Mouse (Mus musculus): Measurements from ENCODE around the gene Smtnl2. TPM values are rescaled to one million over a fixed set of nuclear protein-coding genes. Genes with fewer than 3 reads are reported as not detected.

Smtnl2 gene
- total RNA-seq (2023) = 1 to 10 TPM in 1 of 2 experiments, not detected in 1; 1.0 TPM

DNA sequence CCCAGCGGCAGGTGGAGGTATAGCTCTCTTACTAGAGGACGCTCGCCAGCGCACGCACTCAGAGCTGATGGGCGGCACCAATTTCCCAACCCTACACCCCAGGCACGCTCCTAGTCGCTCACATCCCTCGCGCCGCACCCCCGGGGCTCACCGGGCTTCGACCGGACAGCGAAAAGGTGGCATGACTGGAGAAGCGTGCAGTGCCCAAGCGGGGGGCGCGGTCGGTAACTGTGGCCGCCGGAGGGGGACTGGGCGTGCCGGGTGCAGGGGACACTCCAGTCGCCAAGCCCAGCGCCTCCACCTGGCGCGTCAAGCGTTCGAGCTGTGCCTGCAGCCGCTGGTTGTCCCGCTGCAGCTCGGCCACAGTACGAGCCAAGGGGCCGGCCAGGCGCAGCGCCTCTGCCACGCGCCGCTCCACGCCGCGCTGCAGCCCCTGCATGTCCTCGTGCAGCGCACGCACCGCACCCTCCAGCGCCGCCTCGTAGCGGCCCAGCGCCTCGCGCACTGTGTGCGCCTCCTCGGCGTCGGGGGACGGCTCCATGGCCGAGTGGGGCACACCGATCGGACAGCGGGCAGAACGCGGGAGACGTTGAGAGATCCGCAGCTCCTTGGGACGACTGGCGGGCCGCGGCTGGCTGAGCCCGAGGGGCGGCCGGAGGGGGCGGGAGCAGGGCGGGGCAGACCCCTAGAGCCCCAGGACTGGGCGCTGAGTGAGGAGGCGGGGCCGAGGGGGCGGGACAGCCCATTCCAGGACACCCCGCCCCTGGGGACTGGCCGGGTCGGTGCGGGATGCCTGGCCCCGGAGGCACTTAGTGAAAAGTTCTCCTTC lies at the start of gene Smtnl2:
Gene Smtnl2 (minus strand): TSS at position 621 of the 829 bp plus-strand sequence.

DNA sequence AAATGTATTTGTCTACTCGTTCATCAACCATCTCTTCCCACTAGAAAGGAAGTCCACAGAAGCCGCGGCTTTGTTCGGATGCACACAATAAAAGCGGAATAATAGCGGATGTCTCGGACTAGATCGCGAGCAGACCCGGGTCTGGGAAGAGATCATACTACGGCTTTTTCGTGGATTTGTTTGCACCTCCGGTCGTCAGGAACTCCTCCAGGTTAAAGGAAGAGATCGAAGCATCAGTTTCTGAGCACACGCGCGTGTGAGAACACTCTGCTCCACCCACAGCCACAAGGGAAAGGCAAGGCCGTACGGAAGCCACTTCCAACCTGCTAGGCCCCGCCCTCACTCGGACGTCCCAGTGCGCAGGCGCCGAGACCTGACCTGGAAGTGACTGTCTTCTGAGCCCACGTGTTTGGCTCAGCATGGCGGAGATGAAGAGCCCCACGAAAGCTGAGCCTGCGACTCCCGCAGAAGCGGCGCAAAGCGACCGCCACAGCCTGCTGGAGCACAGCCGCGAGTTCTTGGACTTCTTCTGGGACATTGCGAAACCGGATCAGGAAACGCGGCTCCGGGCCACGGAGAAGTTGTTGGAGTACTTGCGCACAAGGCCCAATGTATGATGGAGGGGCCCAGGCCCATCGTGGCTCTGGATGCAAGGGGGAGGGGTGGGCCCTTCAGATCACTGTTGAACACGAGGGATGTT lies 29.6 kb upstream of the Smtnl2 start, which contains the start of gene Mybbp1a:
Gene Mybbp1a (plus strand): TSS at position 391 of the 700 bp plus-strand sequence.

DNA sequence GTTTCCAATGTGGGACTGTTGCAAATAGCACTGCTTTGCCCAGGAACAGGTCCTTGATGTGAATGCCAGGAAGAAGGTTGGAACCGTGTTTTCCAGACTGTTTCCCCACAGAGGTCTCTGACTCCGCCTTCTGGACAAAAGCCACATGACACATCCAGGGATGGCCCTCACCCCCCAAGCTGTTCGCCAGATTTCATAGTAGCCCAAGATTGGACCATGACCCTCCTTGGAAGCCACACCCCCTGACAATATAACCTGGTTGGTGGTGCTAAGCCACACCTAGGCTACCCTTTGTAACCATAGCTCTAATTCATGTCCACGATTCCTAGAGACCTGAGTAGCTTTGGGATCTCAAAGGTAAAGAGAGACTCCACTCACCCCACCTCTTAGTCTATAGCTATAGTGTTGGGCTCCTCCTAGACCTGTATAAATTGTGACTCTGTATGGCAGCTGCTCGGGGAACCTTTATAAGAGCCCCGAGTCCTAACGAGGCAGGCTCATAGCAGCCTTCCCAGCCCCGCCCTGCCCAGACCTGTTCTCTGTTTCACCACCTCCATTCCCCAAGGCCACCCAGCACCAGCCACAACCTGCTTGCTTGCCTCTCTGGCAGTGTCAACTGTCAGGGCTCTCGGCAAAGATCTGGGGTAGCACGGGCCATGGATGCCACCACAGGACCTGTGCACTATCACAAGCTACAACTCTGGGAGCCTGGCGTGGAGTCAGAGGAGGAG lies 23.6 kb upstream of the Smtnl2 start, which contains the start of gene Ggt6:
Gene Ggt6 (plus strand): TSS at position 564 of the 731 bp plus-strand sequence.

DNA sequence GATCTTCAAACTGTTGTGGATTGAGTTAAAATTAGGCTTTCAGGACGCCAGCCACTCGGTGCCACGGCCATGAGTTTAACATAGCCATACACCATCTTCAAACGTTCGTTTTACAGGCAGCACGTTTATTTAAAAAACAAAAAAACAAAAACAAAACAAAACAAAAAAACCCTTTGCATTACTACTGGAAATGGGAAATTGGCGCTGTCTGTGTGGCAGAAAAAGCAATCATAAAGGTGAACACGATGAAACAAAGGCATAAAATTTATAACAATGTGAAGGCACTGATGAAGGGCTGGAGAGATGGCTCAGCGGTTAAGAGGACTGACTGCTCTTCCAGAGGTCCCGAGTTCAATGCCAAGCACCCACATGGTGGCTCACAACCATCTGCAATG lies 49.2 kb downstream of the Smtnl2 start, which contains the start of gene Tekt1:
Gene Tekt1 (minus strand): TSS at position 96 of the 395 bp plus-strand sequence.

Other genes with a start within 250 kb of the Smtnl2 start
- gene Gm43951, start 204.9 kb downstream of the Smtnl2 start, total RNA-seq (2023) = under 1 TPM; 0.49 to 0.80 TPM
- 10 to 100 TPM; 17.7 to 21.2 TPM for gene 4933427D14Rik, start 204.3 kb downstream of the Smtnl2 start, total RNA-seq (2023)
- 10 to 100 TPM; 22.7 to 28.5 TPM for gene Txndc17, start 204.2 kb downstream of the Smtnl2 start, total RNA-seq (2023)
- 10 to 100 TPM; 31.4 to 37.4 TPM for gene Med31, start 196.1 kb downstream of the Smtnl2 start, total RNA-seq (2023)
- gene Slc13a5, start 144.5 kb downstream of the Smtnl2 start, total RNA-seq (2023) = not detected
- gene Xaf1, start 110.1 kb downstream of the Smtnl2 start, total RNA-seq (2023) = 10 to 100 TPM; 33.4 to 56.4 TPM
- gene Fbxo39, start 97.3 kb downstream of the Smtnl2 start, total RNA-seq (2023) = under 1 TPM in 1 of 2 experiments, not detected in 1; 0.64 TPM
- gene Tekt1, start 49.3 kb downstream of the Smtnl2 start, total RNA-seq (2023) = not detected
- gene Ggt6, start 23.8 kb upstream of the Smtnl2 start, total RNA-seq (2023) = not detected
- 100 to 1,000 TPM; 155 to 165 TPM for gene Mybbp1a, start 29.6 kb upstream of the Smtnl2 start, total RNA-seq (2023)
- gene Spns2, start 78.2 kb upstream of the Smtnl2 start, total RNA-seq (2023) = 10 to 100 TPM; 41.9 to 59.0 TPM
- 10 to 100 TPM; 12.5 to 12.6 TPM for gene Spns3, start 138.8 kb upstream of the Smtnl2 start, total RNA-seq (2023)
- gene Ube2g1, start 195.6 kb upstream of the Smtnl2 start, total RNA-seq (2023) = 10 to 100 TPM; 37.2 to 44.9 TPM